Mouse (Mus musculus) G1E-ER4 (cell line): Measurements from ENCODE around the gene Chrna5. TPM values are rescaled to one million over a fixed set of nuclear protein-coding genes. Genes with fewer than 3 reads are reported as not detected.

Experiments
- GATA1 ChIP-seq: IDR thresholded peaks from one replicate; pipeline ENCODE4 v1.8.0; 2012; ENCODE audit warnings: low read length, inconsistent platforms
- polyA plus RNA-seq: library from polyadenylated mRNA; stranded (reverse); fragments of >175 nt; gene quantifications from 2 replicates; pipeline ENCODE4 v1.2.3, GENCODE M21; 2012

Gene Chrna5
- polyA plus RNA-seq, 1 experiment, result 0.04 TPM

GRCm38 (mm10) chr9:55055386-55055930 lies 74.8 kb downstream of the Chrna5 start:
- no peak for TF ChIP-seq GATA1

Other genes with a start within 250 kb of the Chrna5 start
- gene Wdr61, start 246.4 kb upstream of the Chrna5 start, polyA plus RNA-seq, result 8.2 and 33.6 TPM in 2 replicates
- gene Crabp1, start 216.1 kb upstream of the Chrna5 start, polyA plus RNA-seq, result not detected in 2 replicates
- 1.0 and 1.7 TPM in 2 replicates for gene Ireb2, start 117.1 kb upstream of the Chrna5 start, polyA plus RNA-seq
- gene Hykk, start 63.6 kb upstream of the Chrna5 start, polyA plus RNA-seq, result not detected in 2 replicates
- 6.4 and 13.1 TPM in 2 replicates for gene Psma4, start 30.1 kb upstream of the Chrna5 start, polyA plus RNA-seq
- gene AY074887, start 29.9 kb upstream of the Chrna5 start, polyA plus RNA-seq, result not detected in 2 replicates
- gene Chrna3, start 45.7 kb downstream of the Chrna5 start, polyA plus RNA-seq, result not detected in 2 replicates
- not detected in 2 replicates for gene Chrnb4, start 67.9 kb downstream of the Chrna5 start, polyA plus RNA-seq
- 42.2 and 55.0 TPM in 2 replicates for gene Ube2q2, start 168.0 kb downstream of the Chrna5 start, polyA plus RNA-seq
- gene Fbxo22, start 228.0 kb downstream of the Chrna5 start, polyA plus RNA-seq, result 11.7 and 13.7 TPM in 2 replicates